Mouse (Mus musculus): ENCODE data around the gene Carmil1. TPM values are rescaled to one million over a fixed set of nuclear protein-coding genes. Genes with fewer than 3 reads are reported as not detected.

Gene Carmil1
- polyA plus RNA-seq, 1 experiment = 9.8 TPM

DNA sequence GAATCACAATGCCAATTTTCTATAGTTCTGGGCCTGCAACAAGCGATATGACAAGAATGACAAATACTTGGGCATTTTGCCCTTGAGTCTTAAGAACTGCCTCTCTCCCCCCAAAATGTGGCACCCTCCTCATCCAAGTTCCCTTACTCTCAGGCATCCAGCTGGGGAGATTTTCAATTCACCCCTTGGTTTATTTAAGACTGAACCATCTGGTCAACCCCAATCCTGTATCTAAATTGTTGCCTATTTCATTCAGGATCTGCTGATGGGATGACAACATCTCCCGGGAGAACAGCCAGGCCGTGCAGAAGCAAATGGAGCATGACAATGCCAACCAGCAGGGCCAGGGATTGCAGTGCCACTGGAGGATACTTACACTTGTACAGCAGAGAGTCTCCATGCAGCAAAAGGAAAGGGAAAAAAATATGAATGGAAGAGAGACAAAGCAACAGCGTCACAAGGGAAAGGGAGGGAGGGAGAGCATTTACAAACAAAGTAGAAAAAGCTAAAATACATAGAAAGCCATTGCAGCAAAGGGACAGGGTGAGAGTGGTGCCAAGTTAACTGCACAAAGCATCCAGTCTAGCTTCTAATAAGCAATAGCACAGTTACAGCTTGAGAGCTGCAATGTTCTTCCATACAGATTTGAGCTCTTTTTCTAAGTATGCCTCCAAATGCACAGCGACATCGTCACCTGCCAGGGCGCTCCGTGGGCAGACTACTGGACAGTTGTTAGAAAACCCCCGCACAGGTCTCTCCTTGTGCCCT is 231.1 kb downstream of the Carmil1 start:
- Histone ChIP-seq H3K27me3 (ENCODE audit: control insufficient read depth, insufficient read depth, low read length) (no peaks in the 10 kb centered on the region), H3K27ac (ENCODE audit: insufficient read depth, low read depth, low read length) (no peak overlapping the region), H3K36me3 (ENCODE audit: control insufficient read depth, insufficient read depth, low read length) (peaks cover 6% of the 10 kb centered on the region), H3K4me1 (ENCODE audit: control insufficient read depth, insufficient read depth, insufficient read length, low read length) (no peaks in the 10 kb centered on the region), H3K4me3 (ENCODE audit: low read depth, low read length) (no peak overlapping the region)
- 85% methylated on average over 9 of the region's 9 CpGs for WGBS
- TF ChIP-seq CTCF (IDR thresholded peaks at IDR 0.05; ENCODE audit: extremely low read depth, insufficient read length, insufficient replicate concordance, low read depth, low read length) (no peak), POLR2A (IDR thresholded peaks at IDR 0.05; ENCODE audit: low read depth, low read length) (no peak)

- H3K4me1 ChIP-seq (ENCODE audit: control insufficient read depth, insufficient read depth, insufficient read length, low read length) = no peaks in the 10 kb centered on the region
- 96% methylated on average over 6 of the region's 6 CpGs for WGBS
- no peaks in the 10 kb centered on the region for H3K27me3 ChIP-seq (ENCODE audit: control insufficient read depth, insufficient read depth, low read length)
- H3K27ac ChIP-seq (ENCODE audit: insufficient read depth, low read depth, low read length) = no peak overlapping the region
- peaks cover 14% of the 10 kb centered on the region for H3K36me3 ChIP-seq (ENCODE audit: control insufficient read depth, insufficient read depth, low read length)
- no peak overlapping the region for H3K4me3 ChIP-seq (ENCODE audit: low read depth, low read length)
- TF ChIP-seq POLR2A (IDR thresholded peaks at IDR 0.05; ENCODE audit: low read depth, low read length) (no peak), CTCF (IDR thresholded peaks at IDR 0.05; ENCODE audit: extremely low read depth, insufficient read length, insufficient replicate concordance, low read depth, low read length) (no peak)
Observed at GRCm38 (mm10) chr13:24048611-24049010, 232.0 kb downstream of the Carmil1 start.

GRCm38 (mm10) chr13:24045271-24045670 is 235.3 kb downstream of the Carmil1 start:
- Histone ChIP-seq H3K4me1 (ENCODE audit: control insufficient read depth, insufficient read depth, insufficient read length, low read length) (no peaks in the 10 kb centered on the region), H3K27me3 (ENCODE audit: control insufficient read depth, insufficient read depth, low read length) (no peaks in the 10 kb centered on the region), H3K4me3 (ENCODE audit: low read depth, low read length) (no peak overlapping the region), H3K27ac (ENCODE audit: insufficient read depth, low read depth, low read length) (no peak overlapping the region), H3K36me3 (ENCODE audit: control insufficient read depth, insufficient read depth, low read length) (peaks cover 39% of the 10 kb centered on the region)
- TF ChIP-seq CTCF (IDR thresholded peaks at IDR 0.05; ENCODE audit: extremely low read depth, insufficient read length, insufficient replicate concordance, low read depth, low read length) (no peak), POLR2A (IDR thresholded peaks at IDR 0.05; ENCODE audit: low read depth, low read length) (no peak)
- 70% methylated on average over 3 of the region's 3 CpGs for WGBS

- no peak for TF ChIP-seq CTCF (IDR thresholded peaks at IDR 0.05; ENCODE audit: extremely low read depth, insufficient read length, insufficient replicate concordance, low read depth, low read length)
- no peak overlapping the region for H3K27ac ChIP-seq (ENCODE audit: insufficient read depth, low read depth, low read length)
- H3K4me1 ChIP-seq (ENCODE audit: control insufficient read depth, insufficient read depth, insufficient read length, low read length) = no peaks in the 10 kb centered on the region
- no peaks in the 10 kb centered on the region for H3K27me3 ChIP-seq (ENCODE audit: control insufficient read depth, insufficient read depth, low read length)
- 94% methylated on average over 7 of the region's 7 CpGs for WGBS
- H3K4me3 ChIP-seq (ENCODE audit: low read depth, low read length) = no peak overlapping the region
- H3K36me3 ChIP-seq (ENCODE audit: control insufficient read depth, insufficient read depth, low read length) = peaks cover 58% of the 10 kb centered on the region
Observed at GRCm38 (mm10) chr13:24040221-24040620, 240.4 kb downstream of the Carmil1 start.

DNA sequence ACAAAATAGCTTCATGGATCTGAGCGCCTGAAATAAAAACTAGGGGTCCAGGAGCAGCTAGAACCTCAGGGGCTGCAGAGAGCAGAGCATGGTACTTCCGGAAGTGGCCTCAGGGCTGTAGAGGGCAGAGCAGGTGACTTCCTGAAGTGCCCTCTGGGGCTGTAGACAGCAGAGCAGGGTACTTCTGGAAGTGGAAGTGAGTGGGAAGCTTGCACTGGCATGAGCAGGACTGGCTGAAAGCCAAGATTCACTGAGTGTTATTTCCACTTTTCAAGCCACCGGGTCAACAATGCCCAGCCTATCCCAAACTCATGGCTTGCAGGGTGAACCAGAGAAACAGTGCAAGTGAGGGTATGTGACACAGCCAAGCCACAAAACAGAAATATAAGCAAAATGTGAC is 243.1 kb downstream of the Carmil1 start:
- peaks cover 38% of the 10 kb centered on the region for H3K36me3 ChIP-seq (ENCODE audit: control insufficient read depth, insufficient read depth, low read length)
- H3K27me3 ChIP-seq (ENCODE audit: control insufficient read depth, insufficient read depth, low read length) = no peaks in the 10 kb centered on the region
- H3K4me3 ChIP-seq (ENCODE audit: low read depth, low read length) = no peak overlapping the region
- 69% methylated on average over 3 of the region's 3 CpGs for WGBS
- no peak for TF ChIP-seq POLR2A (IDR thresholded peaks at IDR 0.05; ENCODE audit: low read depth, low read length)
- TF ChIP-seq CTCF (IDR thresholded peaks at IDR 0.05; ENCODE audit: extremely low read depth, insufficient read length, insufficient replicate concordance, low read depth, low read length) = no peak
- H3K4me1 ChIP-seq (ENCODE audit: control insufficient read depth, insufficient read depth, insufficient read length, low read length) = no peaks in the 10 kb centered on the region
- no peak overlapping the region for H3K27ac ChIP-seq (ENCODE audit: insufficient read depth, low read depth, low read length)

DNA sequence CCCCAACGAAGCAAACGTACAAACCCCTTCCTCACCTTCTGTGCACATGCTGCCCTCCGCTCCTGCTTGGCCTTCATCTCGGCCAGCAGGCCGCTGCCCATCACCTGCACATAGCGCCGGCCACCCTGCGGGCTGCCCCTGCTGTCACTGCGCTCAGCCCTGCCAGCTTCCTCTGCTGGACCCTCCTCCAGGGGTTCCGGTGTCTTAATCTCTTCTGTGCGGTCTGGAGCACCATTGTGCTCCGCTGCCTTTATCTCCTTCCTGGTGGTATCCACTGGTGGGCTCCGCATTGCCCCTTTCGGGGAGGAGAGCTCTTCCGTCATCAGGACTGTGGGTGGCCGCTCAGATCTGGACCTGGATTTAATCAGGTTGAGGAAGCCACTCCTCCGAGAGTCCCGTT is 244.4 kb downstream of the Carmil1 start:
- 86% methylated on average over 18 of the region's 18 CpGs for WGBS
- TF ChIP-seq POLR2A (IDR thresholded peaks at IDR 0.05; ENCODE audit: low read depth, low read length) (no peak), CTCF (IDR thresholded peaks at IDR 0.05; ENCODE audit: extremely low read depth, insufficient read length, insufficient replicate concordance, low read depth, low read length) (no peak)
- H3K27ac ChIP-seq (ENCODE audit: insufficient read depth, low read depth, low read length) = no peak overlapping the region

GRCm38 (mm10) chr13:24027191-24028170 is 253.1 kb downstream of the Carmil1 start:
- Histone ChIP-seq H3K4me3 (ENCODE audit: low read depth, low read length) (no peak overlapping the region), H3K27me3 (ENCODE audit: control insufficient read depth, insufficient read depth, low read length) (no peaks in the 10 kb centered on the region), H3K4me1 (ENCODE audit: control insufficient read depth, insufficient read depth, insufficient read length, low read length) (no peaks in the 10 kb centered on the region; the same call in 1 of the 2 replicates), H3K27ac (ENCODE audit: insufficient read depth, low read depth, low read length) (no peak overlapping the region), H3K36me3 (ENCODE audit: control insufficient read depth, insufficient read depth, low read length) (peaks cover 11% of the 10 kb centered on the region)
- WGBS = 77% methylated on average over 5 of the region's 5 CpGs
- no peak for TF ChIP-seq POLR2A (IDR thresholded peaks at IDR 0.05; ENCODE audit: low read depth, low read length)
- TF ChIP-seq CTCF (IDR thresholded peaks at IDR 0.05; ENCODE audit: extremely low read depth, insufficient read length, insufficient replicate concordance, low read depth, low read length) = no peak

More for the DNA sequence above, 244.4 kb downstream of the Carmil1 start:
- Histone ChIP-seq H3K27me3 (ENCODE audit: control insufficient read depth, insufficient read depth, low read length) (no peaks in the 10 kb centered on the region), H3K4me1 (ENCODE audit: control insufficient read depth, insufficient read depth, insufficient read length, low read length) (no peaks in the 10 kb centered on the region), H3K4me3 (ENCODE audit: low read depth, low read length) (peak overlapping the region; percentile 4; the same call in 1 of the 2 replicates), H3K36me3 (ENCODE audit: control insufficient read depth, insufficient read depth, low read length) (peaks cover 26% of the 10 kb centered on the region)
